Mouse (Mus musculus) adrenal gland, adult 8-10 months (tissue): ENCODE results near the gene Ift43. TPM values are rescaled to one million over a fixed set of nuclear protein-coding genes. Genes with fewer than 3 reads are reported as not detected.

Experiments
- DNase-seq: peaks from one replicate; pipeline ENCODE4 v3.0.0; 2022
- total RNA-seq, 4 experiments: library from RNA; stranded (reverse); gene quantifications; 2 replicates each; pipeline ENCODE4 v1.2.4; 2022

Gene Ift43
- total RNA-seq, 4 experiments from 2014 or later = 27.3 to 37.7 (median 31.4) TPM

- no peak for DNase-seq
Measured at GRCm38 (mm10) chr12:86175476-86175942, 93.2 kb downstream of the Ift43 start.

GRCm38 (mm10) chr12:86176675-86177339 lies 94.5 kb downstream of the Ift43 start:
- DNase-seq = no peak

GRCm38 (mm10) chr12:86179266-86179665 lies 96.9 kb downstream of the Ift43 start:
- no peak for DNase-seq

GRCm38 (mm10) chr12:86181320-86181751 lies 99.0 kb downstream of the Ift43 start:
- no peak for DNase-seq

- DNase-seq = no peak
Measured at GRCm38 (mm10) chr12:86181879-86182278, 99.5 kb downstream of the Ift43 start.

- no peak for DNase-seq
Measured at GRCm38 (mm10) chr12:86182414-86182813, 100.1 kb downstream of the Ift43 start.

GRCm38 (mm10) chr12:86188161-86188560 lies 105.8 kb downstream of the Ift43 start:
- no peak for DNase-seq

GRCm38 (mm10) chr12:86189601-86190323 lies 107.4 kb downstream of the Ift43 start:
- DNase-seq = no peak

GRCm38 (mm10) chr12:86192036-86192449 lies 109.7 kb downstream of the Ift43 start:
- DNase-seq = no peak

GRCm38 (mm10) chr12:86196944-86197343 lies 114.6 kb downstream of the Ift43 start:
- no peak for DNase-seq

- DNase-seq = no peak
Measured at GRCm38 (mm10) chr12:86203443-86204057, 121.2 kb downstream of the Ift43 start.

- DNase-seq = no peak
Measured at GRCm38 (mm10) chr12:86211099-86211520, 128.8 kb downstream of the Ift43 start.

Other genes with a start within 250 kb of the Ift43 start
- gene Tgfb3, start 3.5 kb upstream of the Ift43 start, total RNA-seq = 10 to 100 TPM in 3 of 4 experiments, 1 to 10 TPM in 1; 10.0 to 14.8 (median 12.0) TPM
- gene Gpatch2l, start 159.3 kb downstream of the Ift43 start, total RNA-seq = 10 to 100 TPM; 20.7 to 29.1 (median 24.9) TPM